Mouse (Mus musculus): ENCODE measurements around the gene Gpc5. TPM values are rescaled to one million over a fixed set of nuclear protein-coding genes. Genes with fewer than 3 reads are reported as not detected.

Gpc5 gene
- 1.4 and 1.5 TPM in 2 replicates for polyA plus RNA-seq (2016; fragmentation: Nextera tagmentation; extraction: Ambion mirVana)

GRCm38 (mm10) chr14:115092081-115092480 is at the start of gene Gpc5:
Gene Gpc5 (plus strand): TSS chr14:115092215.
- H3K4me2 ChIP-seq (replicated peaks) = peak within 1 kb of the TSS; percentile 87
- peak within 1 kb of the TSS; percentile 69 for H3K4me3 ChIP-seq
- peak within 1 kb of the TSS; percentile 59 for H3K9ac ChIP-seq (replicated peaks)
- no peak within 1 kb of the TSS for H3K27ac ChIP-seq (replicated peaks)
- no peaks in the 10 kb centered on the region for H3K36me3 ChIP-seq
- peak; percentile 100 for ATAC-seq (ENCODE audit: low FRiP score, low read depth)
- peaks cover 35% of the 10 kb centered on the region for H3K27me3 ChIP-seq
- under 1% methylated on average over 28 of the region's 31 CpGs for WGBS
- H3K4me1 ChIP-seq = peaks cover 4% of the 10 kb centered on the region; the same call in 1 of the 2 replicates
- no peaks in the 10 kb centered on the region for H3K9me3 ChIP-seq

DNA sequence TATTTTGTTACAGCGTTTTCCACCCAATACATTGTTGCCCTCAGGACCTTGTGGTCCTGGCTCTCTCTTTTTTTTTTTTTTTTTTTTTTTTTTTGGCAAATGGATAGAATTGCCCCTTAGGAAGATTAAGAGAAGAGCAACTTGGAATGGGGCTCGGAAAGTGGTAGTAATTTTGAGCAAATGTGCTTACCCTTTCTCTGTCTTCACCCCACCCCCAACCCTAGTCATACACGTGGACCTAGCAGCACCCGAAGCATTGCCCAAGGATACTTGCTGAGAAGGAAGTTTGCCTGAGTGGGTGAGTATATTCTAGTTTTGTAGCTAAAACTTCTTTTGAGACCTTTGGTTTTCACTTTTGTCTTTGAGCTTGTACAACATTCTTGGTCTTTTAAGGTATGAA is 49.4 kb upstream of the Gpc5 start:
- Histone ChIP-seq H3K4me2 (replicated peaks) (peak overlapping the region; percentile 65), H3K9me3 (no peaks in the 10 kb centered on the region), H3K4me1 (peaks cover 18% of the 10 kb centered on the region), H3K36me3 (peaks cover 42% of the 10 kb centered on the region), H3K27me3 (peaks cover 12% of the 10 kb centered on the region), H3K9ac (replicated peaks) (peak overlapping the region; percentile 99), H3K27ac (replicated peaks) (peak overlapping the region; percentile 96; the same call in 1 of the 2 replicates), H3K4me3 (peak overlapping the region; percentile 98)
- no peak for ATAC-seq (ENCODE audit: low FRiP score, low read depth)
- 0% methylated on average over 4 of the region's 4 CpGs for WGBS

DNA sequence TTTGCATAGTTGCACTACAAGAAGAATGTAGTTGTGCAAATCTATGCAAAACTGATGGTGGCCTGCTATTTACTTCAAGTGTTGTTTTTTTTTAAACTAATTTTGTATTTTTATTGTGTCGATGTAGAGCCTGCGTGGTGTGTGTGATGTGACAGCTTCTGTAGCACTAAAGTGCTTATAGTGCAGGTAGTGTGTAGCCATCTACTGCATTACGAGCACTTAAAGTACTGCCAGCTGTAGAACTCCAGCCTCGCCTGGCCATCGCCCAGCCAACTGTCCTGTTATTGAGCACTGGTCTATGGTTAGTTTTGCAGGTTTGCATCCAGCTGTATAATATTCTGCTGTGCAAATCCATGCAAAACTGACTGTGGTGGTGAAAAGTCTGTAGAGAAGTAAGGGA is 48.0 kb upstream of the Gpc5 start:
- no peaks in the 10 kb centered on the region for H3K9me3 ChIP-seq
- no peak overlapping the region for H3K27ac ChIP-seq (replicated peaks)
- no peak for ATAC-seq (ENCODE audit: low FRiP score, low read depth)
- WGBS = 85% methylated on average over 5 of the region's 5 CpGs
- no peak overlapping the region; the same call in 1 of the 2 replicates for H3K9ac ChIP-seq (replicated peaks)
- peaks cover 47% of the 10 kb centered on the region for H3K36me3 ChIP-seq
- peak overlapping the region; percentile 65 for H3K4me2 ChIP-seq (replicated peaks)
- H3K27me3 ChIP-seq = peaks cover 7% of the 10 kb centered on the region
- peaks cover 18% of the 10 kb centered on the region for H3K4me1 ChIP-seq
- no peak overlapping the region for H3K4me3 ChIP-seq

GRCm38 (mm10) chr14:115045712-115046111 is 46.3 kb upstream of the Gpc5 start:
- Histone ChIP-seq H3K27me3 (no peaks in the 10 kb centered on the region), H3K36me3 (peaks cover 47% of the 10 kb centered on the region), H3K9me3 (no peaks in the 10 kb centered on the region), H3K4me3 (no peak overlapping the region), H3K4me2 (replicated peaks) (no peak overlapping the region), H3K4me1 (peaks cover 18% of the 10 kb centered on the region), H3K9ac (replicated peaks) (no peak overlapping the region), H3K27ac (replicated peaks) (no peak overlapping the region)
- ATAC-seq (ENCODE audit: low FRiP score, low read depth) = no peak
- 89% methylated on average over 3 of the region's 3 CpGs for WGBS

DNA sequence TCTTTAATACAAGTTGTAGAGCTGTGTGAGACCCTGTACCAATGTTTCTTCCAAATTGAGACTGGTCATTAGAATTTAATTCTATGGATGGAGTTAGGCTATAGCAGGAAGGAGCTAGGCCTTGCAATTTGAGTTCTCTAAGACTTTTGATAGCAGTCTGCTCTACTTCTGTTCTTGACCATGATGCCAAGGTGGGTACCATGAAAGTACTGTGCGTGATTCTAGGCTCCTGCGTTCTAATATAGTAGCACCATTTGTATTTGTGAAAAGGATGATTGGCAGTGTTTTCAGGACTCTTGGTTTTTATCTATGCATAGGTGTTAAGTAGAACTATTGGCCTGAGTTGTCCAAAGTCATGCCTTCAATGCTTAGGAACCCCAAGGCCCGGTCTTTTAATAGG is 44.7 kb upstream of the Gpc5 start:
- Histone ChIP-seq H3K4me1 (peaks cover 18% of the 10 kb centered on the region), H3K4me2 (replicated peaks) (no peak overlapping the region), H3K9me3 (no peaks in the 10 kb centered on the region), H3K27me3 (no peaks in the 10 kb centered on the region), H3K36me3 (peaks cover 47% of the 10 kb centered on the region), H3K9ac (replicated peaks) (no peak overlapping the region), H3K4me3 (no peak overlapping the region), H3K27ac (replicated peaks) (no peak overlapping the region)
- WGBS = 92% methylated on average over 3 of the region's 3 CpGs
- ATAC-seq (ENCODE audit: low FRiP score, low read depth) = no peak

DNA sequence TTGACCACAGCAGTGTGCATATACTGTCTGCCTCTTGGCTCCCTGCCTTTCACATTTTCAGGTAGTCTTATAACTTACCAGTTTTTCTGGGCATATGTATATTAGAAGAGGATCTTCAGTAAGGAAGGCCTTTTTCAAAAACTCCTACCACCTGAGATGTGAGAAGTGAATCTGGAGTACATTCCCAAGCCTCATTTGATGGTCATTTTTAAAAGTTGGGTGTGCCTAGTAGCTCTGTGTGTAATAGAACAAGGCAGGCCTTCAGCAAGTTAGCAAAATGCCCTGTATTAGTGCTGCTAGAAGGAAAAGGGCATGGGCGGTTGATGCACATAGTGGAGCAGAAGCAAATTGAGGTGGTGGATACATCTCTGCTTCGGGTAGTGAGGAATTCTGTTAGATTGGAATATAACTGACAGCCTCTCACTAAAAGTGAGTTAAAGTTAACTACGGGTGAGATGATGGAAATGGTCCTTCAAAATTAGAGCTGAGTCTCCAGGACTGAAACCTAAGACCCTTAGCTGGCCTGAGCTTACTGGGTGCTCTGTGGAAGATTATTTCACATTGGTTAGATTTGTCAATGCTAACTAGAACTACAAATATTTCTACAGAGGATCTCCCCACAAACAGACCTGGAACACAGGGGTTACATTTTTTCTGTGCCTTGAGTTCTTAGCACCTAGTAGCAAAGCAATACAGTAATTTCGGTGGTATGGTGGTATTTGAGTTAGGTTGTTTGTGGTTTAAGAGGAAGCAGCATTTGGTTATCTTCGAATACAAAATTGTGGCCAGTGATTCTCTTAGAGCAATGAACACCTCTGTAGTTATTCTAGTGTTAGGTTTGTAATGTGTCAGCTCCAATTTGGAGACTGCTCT is 43.8 kb upstream of the Gpc5 start:
- Histone ChIP-seq H3K4me3 (no peak overlapping the region), H3K36me3 (peaks cover 46% of the 10 kb centered on the region), H3K27me3 (no peaks in the 10 kb centered on the region), H3K9me3 (no peaks in the 10 kb centered on the region), H3K9ac (replicated peaks) (no peak overlapping the region), H3K4me2 (replicated peaks) (no peak overlapping the region), H3K4me1 (peaks cover 12% of the 10 kb centered on the region), H3K27ac (replicated peaks) (no peak overlapping the region)
- no peak for ATAC-seq (ENCODE audit: low FRiP score, low read depth)
- WGBS = 57% methylated on average over 5 of the region's 5 CpGs

GRCm38 (mm10) chr14:115048863-115049566 is 43.0 kb upstream of the Gpc5 start:
- ATAC-seq (ENCODE audit: low FRiP score, low read depth) = peak; percentile 63
- H3K36me3 ChIP-seq = peaks cover 38% of the 10 kb centered on the region
- no peak overlapping the region for H3K4me3 ChIP-seq
- H3K9me3 ChIP-seq = no peaks in the 10 kb centered on the region
- no peak overlapping the region for H3K9ac ChIP-seq (replicated peaks)
- H3K4me1 ChIP-seq = peaks cover 4% of the 10 kb centered on the region
- no peak overlapping the region for H3K4me2 ChIP-seq (replicated peaks)
- H3K27ac ChIP-seq (replicated peaks) = no peak overlapping the region
- WGBS = 37% methylated on average over 5 of the region's 5 CpGs
- H3K27me3 ChIP-seq = no peaks in the 10 kb centered on the region

- H3K36me3 ChIP-seq = peaks cover 31% of the 10 kb centered on the region
- no peak for ATAC-seq (ENCODE audit: low FRiP score, low read depth)
These were observed 42.2 kb upstream of the Gpc5 start for GRCm38 (mm10) chr14:115049831-115050230.

GRCm38 (mm10) chr14:115051106-115051760 is 40.8 kb upstream of the Gpc5 start:
- Histone ChIP-seq H3K9ac (replicated peaks) (no peak overlapping the region), H3K4me1 (no peaks in the 10 kb centered on the region), H3K4me3 (no peak overlapping the region), H3K4me2 (replicated peaks) (no peak overlapping the region), H3K27me3 (no peaks in the 10 kb centered on the region), H3K36me3 (peaks cover 17% of the 10 kb centered on the region), H3K27ac (replicated peaks) (no peak overlapping the region), H3K9me3 (no peaks in the 10 kb centered on the region)
- no peak for ATAC-seq (ENCODE audit: low FRiP score, low read depth)
- 84% methylated on average over 5 of the region's 5 CpGs for WGBS

More at GRCm38 (mm10) chr14:115049831-115050230, 42.2 kb upstream of the Gpc5 start:
- H3K9me3 ChIP-seq = no peaks in the 10 kb centered on the region
- H3K4me3 ChIP-seq = no peak overlapping the region
- no peak overlapping the region for H3K27ac ChIP-seq (replicated peaks)
- no peak overlapping the region for H3K4me2 ChIP-seq (replicated peaks)
- no peaks in the 10 kb centered on the region for H3K27me3 ChIP-seq
- H3K9ac ChIP-seq (replicated peaks) = no peak overlapping the region
- no peaks in the 10 kb centered on the region for H3K4me1 ChIP-seq

DNA sequence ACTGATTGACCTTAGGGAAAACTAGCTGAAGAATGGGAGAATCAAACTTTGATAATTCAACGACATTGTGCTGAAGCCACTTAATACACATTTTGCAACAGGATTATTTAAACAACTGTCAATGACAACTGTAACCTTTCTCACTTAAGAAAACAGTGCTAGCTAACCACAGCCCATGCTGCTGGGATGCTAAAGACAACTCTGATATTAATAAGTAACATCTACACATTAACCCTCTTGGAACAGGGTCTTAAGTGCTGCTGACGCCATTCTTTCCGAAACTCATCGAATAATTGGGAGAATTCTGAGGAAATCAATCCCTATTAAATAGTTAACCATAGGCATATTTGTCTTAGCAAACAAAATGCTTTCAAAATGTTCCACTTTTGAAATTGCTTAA is 39.6 kb upstream of the Gpc5 start:
- H3K36me3 ChIP-seq = peaks cover 10% of the 10 kb centered on the region
- no peaks in the 10 kb centered on the region for H3K27me3 ChIP-seq
- H3K9me3 ChIP-seq = no peaks in the 10 kb centered on the region
- H3K4me1 ChIP-seq = no peaks in the 10 kb centered on the region
- no peak for ATAC-seq (ENCODE audit: low FRiP score, low read depth)
- H3K4me2 ChIP-seq (replicated peaks) = no peak overlapping the region
- H3K27ac ChIP-seq (replicated peaks) = no peak overlapping the region
- 91% methylated on average over 4 of the region's 4 CpGs for WGBS
- no peak overlapping the region for H3K4me3 ChIP-seq
- H3K9ac ChIP-seq (replicated peaks) = no peak overlapping the region

DNA sequence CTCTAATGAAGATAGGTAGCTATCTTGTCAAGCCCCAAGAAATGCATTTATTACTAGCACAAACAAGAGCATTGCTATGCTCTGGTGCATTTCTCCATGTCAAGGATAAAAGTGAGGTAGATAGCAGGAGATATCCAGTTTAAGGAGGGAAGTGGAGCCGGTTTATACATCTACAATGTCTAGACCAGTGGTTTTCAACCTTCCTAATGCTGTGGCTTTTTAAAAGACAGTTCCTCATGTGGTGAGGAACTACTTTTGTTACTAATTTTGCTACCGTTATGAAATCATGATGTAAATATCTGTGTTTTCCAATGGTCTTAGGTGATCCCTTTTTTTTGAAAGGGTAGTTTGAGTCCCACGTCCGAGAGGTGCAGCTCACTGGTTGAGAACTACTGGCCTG is 37.8 kb upstream of the Gpc5 start:
- H3K36me3 ChIP-seq = 0 out of 2 replicates have a peak, but pooled peaks cover 4% of the 10 kb centered on the region
- H3K4me3 ChIP-seq = no peak overlapping the region
- H3K4me1 ChIP-seq = no peaks in the 10 kb centered on the region
- WGBS = 89% methylated on average over 4 of the region's 4 CpGs
- H3K9me3 ChIP-seq = no peaks in the 10 kb centered on the region
- no peak overlapping the region for H3K4me2 ChIP-seq (replicated peaks)
- H3K27ac ChIP-seq (replicated peaks) = no peak overlapping the region
- H3K27me3 ChIP-seq = no peaks in the 10 kb centered on the region
- ATAC-seq (ENCODE audit: low FRiP score, low read depth) = no peak
- H3K9ac ChIP-seq (replicated peaks) = no peak overlapping the region

DNA sequence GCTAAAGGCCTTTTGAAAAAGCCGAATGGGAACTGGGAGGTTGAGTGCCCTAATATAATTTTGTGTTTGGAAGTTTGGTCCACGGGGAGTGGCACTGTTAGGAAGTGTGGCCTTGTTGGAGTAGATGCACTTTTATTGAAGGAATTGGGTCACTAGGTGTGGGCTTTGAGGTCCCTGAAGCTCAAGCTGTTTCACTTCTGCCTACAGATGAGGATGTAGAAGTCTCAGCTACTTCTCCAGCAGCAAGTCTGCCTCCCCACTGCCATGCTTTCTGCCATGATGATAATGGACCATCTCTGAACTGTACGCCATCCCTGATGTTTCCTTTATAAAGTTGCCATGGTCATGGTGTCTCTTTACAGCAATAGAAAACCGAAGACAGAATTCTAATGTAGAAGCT is 34.5 kb upstream of the Gpc5 start:
- no peak overlapping the region for H3K27ac ChIP-seq (replicated peaks)
- no peaks in the 10 kb centered on the region for H3K9me3 ChIP-seq
- no peak overlapping the region for H3K4me3 ChIP-seq
- no peak overlapping the region for H3K4me2 ChIP-seq (replicated peaks)
- H3K9ac ChIP-seq (replicated peaks) = no peak overlapping the region
- no peaks in the 10 kb centered on the region for H3K27me3 ChIP-seq
- 0 out of 2 replicates have a peak, but pooled peaks cover 4% of the 10 kb centered on the region for H3K36me3 ChIP-seq
- no peak for ATAC-seq (ENCODE audit: low FRiP score, low read depth)
- WGBS = 89% methylated on average over 4 of the region's 4 CpGs
- H3K4me1 ChIP-seq = no peaks in the 10 kb centered on the region
